Mouse (Mus musculus): ENCODE measurements around the gene Kcnab1.

DNA sequence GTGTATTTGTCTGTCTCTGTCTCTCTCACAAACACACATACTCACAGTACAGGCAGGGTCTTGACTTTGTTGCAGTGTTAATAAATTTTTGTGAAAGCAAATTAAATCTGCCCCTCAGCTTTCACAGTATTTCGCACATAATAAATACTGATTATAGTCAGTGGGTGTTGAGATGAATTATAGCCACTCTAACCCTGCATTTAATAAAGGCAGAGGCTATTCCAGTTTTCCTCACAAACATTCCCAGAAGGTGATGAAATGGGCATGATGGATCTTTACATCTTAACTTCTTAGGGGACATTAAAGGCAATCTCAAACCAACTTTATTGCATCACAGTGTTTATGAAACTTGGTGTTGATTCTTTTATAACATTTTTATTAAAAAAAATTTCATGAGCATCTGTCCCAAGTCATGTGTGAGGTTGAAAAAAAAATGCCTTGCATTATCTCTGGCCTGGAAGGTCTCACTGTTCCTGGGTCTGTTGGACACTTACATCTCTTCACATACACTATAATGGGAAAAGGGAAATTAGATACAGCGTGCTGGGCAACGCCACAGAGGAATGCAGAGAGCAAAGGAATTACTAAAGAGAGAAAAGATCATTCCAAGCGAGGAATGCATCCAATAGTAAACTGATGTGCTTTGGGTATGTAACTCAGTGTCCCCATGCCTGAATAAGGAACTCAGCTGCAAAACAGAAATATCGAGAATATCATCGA lies 95.3 kb downstream of the Kcnab1 start:
- no peak for TF ChIP-seq CTCF (IDR thresholded peaks at IDR 0.05)
- TF ChIP-seq EP300 (IDR thresholded peaks at IDR 0.05), result no peak
